Mouse (Mus musculus): ENCODE measurements around the gene Rab3gap1. TPM values are rescaled to one million over a fixed set of nuclear protein-coding genes. Genes with fewer than 3 reads are reported as not detected.

Rab3gap1 gene
- polyA plus RNA-seq, 1 experiment from 2014 or later: 15.0 TPM

DNA sequence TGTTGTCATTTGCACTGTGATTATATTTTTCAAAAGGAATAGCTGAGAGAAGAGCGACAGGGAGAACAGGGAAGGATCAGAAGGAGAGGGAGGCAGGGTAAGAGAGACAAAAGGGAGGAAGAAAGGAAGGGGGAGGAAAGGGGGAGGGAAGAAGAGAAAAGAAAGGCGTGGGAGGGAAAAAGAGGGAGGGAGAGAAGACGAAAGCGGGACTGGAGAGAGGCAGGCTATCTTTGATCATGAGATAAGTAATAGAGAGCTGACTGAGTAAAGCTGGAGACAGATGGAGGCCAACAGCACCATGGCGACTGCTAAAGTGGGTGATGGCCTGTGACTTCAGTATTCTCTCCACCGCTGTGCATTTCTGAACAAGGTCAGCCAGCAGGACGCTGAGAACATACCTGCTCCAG is 90.7 kb downstream of the Rab3gap1 start:
- Histone ChIP-seq H3K9ac (ENCODE audit: low read length) (no peak overlapping the region), H3K27me3 (ENCODE audit: control insufficient read depth, insufficient read depth, low read length) (no peaks in the 10 kb centered on the region), H3K4me3 (ENCODE audit: low read depth, low read length) (no peak overlapping the region), H3K36me3 (ENCODE audit: control insufficient read depth, insufficient read depth, low read length) (no peaks in the 10 kb centered on the region; the same call in 1 of the 2 replicates), H3K27ac (ENCODE audit: low read depth, low read length) (no peak overlapping the region), H3K4me2 (ENCODE audit: low read depth) (no peak overlapping the region), H3K9me3 (ENCODE audit: control insufficient read depth, low read length) (no peaks in the 10 kb centered on the region), H3K4me1 (ENCODE audit: control insufficient read depth, insufficient read depth, low read length) (no peaks in the 10 kb centered on the region)
- DNase-seq (ENCODE audit: low spot score) (no peak), ATAC-seq (ENCODE audit: insufficient read depth, low FRiP score, low TSS enrichment) (no peak)
- WGBS: 50% methylated on average over 7 of the region's 7 CpGs

DNA sequence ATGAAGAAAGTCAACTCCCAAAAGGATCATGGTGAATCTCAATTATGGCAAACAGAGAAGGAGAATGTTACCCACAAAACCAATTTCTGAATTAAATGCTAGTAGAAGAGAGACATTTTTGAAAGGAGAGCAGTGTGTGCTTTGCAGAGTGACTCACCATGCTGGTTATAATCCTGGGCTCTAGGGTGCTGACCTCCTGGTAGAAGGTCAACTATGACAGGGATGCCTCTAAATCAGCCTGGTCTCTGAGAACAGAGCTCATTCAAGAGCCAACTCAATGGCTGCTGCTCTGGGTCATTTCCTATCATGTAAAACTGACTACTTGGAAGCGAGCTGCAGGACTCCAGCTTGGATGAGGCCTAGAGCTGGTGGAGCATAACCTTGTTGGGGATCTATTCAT is 92.6 kb downstream of the Rab3gap1 start:
- no peaks in the 10 kb centered on the region; the same call in 1 of the 2 replicates for H3K36me3 ChIP-seq (ENCODE audit: control insufficient read depth, insufficient read depth, low read length)

DNA sequence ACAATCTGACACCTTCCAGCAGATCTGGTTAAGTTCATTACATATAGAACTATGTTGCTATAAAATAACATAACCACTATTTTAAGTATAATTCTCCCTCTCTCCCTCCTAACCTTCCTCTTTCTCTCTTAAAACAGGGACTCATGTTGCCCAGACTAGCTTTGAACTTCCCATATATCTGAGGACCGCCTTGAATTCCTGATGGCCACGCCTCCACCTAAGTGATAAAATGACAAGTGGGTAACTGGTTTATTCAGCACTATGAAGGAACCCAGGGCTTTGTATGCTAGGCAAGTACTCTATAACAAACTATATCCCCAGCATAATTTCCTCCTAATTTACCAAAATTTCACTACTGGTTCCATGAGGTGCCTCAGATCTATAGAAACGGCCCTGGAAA is 94.8 kb downstream of the Rab3gap1 start:
- no peak for DNase-seq (ENCODE audit: low spot score)
- WGBS: 93% methylated on average over 3 of the region's 3 CpGs
- H3K36me3 ChIP-seq (ENCODE audit: control insufficient read depth, insufficient read depth, low read length): no peaks in the 10 kb centered on the region; the same call in 1 of the 2 replicates
- ATAC-seq (ENCODE audit: insufficient read depth, low FRiP score, low TSS enrichment): no peak
- H3K4me2 ChIP-seq (ENCODE audit: low read depth): no peak overlapping the region
- H3K9me3 ChIP-seq (ENCODE audit: control insufficient read depth, low read length): no peaks in the 10 kb centered on the region
- no peak overlapping the region for H3K27ac ChIP-seq (ENCODE audit: low read depth, low read length)
- no peaks in the 10 kb centered on the region for H3K4me1 ChIP-seq (ENCODE audit: control insufficient read depth, insufficient read depth, low read length)
- no peaks in the 10 kb centered on the region for H3K27me3 ChIP-seq (ENCODE audit: control insufficient read depth, insufficient read depth, low read length)
- H3K9ac ChIP-seq (ENCODE audit: low read length): no peak overlapping the region
- H3K4me3 ChIP-seq (ENCODE audit: low read depth, low read length): no peak overlapping the region

More for the DNA sequence above, 92.6 kb downstream of the Rab3gap1 start:
- ATAC-seq (ENCODE audit: insufficient read depth, low FRiP score, low TSS enrichment) (no peak), DNase-seq (ENCODE audit: low spot score) (no peak)
- Histone ChIP-seq H3K9me3 (ENCODE audit: control insufficient read depth, low read length) (no peaks in the 10 kb centered on the region), H3K4me3 (ENCODE audit: low read depth, low read length) (no peak overlapping the region), H3K27ac (ENCODE audit: low read depth, low read length) (no peak overlapping the region), H3K4me2 (ENCODE audit: low read depth) (no peak overlapping the region), H3K9ac (ENCODE audit: low read length) (no peak overlapping the region), H3K27me3 (ENCODE audit: control insufficient read depth, insufficient read depth, low read length) (no peaks in the 10 kb centered on the region), H3K4me1 (ENCODE audit: control insufficient read depth, insufficient read depth, low read length) (no peaks in the 10 kb centered on the region)
- 83% methylated on average over 1 of the region's 1 CpGs for WGBS

DNA sequence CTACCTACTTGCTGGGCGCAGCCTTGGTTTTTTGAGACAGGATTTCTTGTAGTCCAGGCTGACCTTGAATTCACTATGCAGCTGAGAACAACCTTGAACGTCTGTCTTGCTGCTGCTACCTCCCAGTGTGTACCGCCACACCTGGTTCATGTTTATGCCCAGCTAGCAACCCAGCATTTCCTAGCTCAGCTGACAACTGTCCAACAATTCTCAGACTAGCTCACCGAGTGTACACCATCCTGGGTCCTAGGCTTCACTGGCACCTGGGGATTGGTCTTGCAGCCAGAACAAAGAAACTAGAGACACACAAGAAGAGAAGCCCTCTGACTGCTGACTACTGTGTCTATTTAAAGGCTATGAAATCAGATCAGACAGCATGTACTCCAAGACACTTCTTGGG is 102.3 kb downstream of the Rab3gap1 start:
- Histone ChIP-seq H3K4me3 (ENCODE audit: low read depth, low read length) (no peak overlapping the region), H3K36me3 (ENCODE audit: control insufficient read depth, insufficient read depth, low read length) (no peaks in the 10 kb centered on the region; the same call in 1 of the 2 replicates), H3K27me3 (ENCODE audit: control insufficient read depth, insufficient read depth, low read length) (no peaks in the 10 kb centered on the region), H3K9me3 (ENCODE audit: control insufficient read depth, low read length) (no peaks in the 10 kb centered on the region), H3K4me2 (ENCODE audit: low read depth) (no peak overlapping the region), H3K9ac (ENCODE audit: low read length) (no peak overlapping the region), H3K4me1 (ENCODE audit: control insufficient read depth, insufficient read depth, low read length) (no peaks in the 10 kb centered on the region), H3K27ac (ENCODE audit: low read depth, low read length) (no peak overlapping the region)
- 90% methylated on average over 4 of the region's 4 CpGs for WGBS
- no peak for ATAC-seq (ENCODE audit: insufficient read depth, low FRiP score, low TSS enrichment)
- DNase-seq (ENCODE audit: low spot score): no peak

DNA sequence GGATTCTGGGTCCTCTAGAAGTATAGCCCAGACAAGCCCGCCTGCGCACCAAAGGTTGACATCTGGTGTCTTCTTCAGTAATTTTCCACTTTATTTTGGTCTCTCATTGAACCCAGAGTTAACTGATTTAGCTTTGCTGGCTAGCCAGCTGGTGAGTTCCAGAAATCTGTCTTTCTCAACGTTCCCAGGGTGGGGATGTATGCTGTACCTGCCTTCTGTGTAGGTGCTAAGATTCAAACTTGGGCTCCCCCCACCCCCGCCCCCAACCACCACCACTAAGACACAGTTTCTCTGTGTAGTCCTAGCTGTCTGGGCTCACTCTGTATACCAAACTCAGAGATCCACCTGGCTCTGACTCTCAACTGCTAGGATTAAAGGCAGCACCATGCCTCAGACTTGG is 105.5 kb downstream of the Rab3gap1 start:
- WGBS: 95% methylated on average over 4 of the region's 4 CpGs
- DNase-seq (ENCODE audit: low spot score): no peak
- ATAC-seq (ENCODE audit: insufficient read depth, low FRiP score, low TSS enrichment): no peak

DNA sequence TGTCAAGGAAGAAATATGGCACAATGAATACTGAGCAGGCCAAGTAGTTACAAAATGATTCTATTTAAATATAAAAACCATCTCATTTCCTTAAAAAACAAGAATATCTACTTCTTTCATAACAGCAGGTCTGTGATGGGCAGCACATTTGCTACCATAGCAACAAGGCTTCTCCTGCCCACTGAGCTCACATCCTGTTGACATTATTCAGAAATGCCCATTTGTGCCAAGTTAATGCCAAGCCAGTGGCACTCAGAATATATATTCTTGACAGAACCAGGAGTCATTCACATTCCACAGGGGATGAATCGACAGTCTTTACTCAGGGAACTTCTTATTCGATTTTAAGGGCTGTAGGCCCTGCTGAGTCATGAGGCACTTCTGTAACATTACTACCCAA is 107.1 kb downstream of the Rab3gap1 start:
- ATAC-seq (ENCODE audit: insufficient read depth, low FRiP score, low TSS enrichment) (no peak), DNase-seq (ENCODE audit: low spot score) (no peak)
- Histone ChIP-seq H3K4me2 (ENCODE audit: low read depth) (no peak overlapping the region), H3K9me3 (ENCODE audit: control insufficient read depth, low read length) (no peaks in the 10 kb centered on the region), H3K36me3 (ENCODE audit: control insufficient read depth, insufficient read depth, low read length) (no peaks in the 10 kb centered on the region; the same call in 1 of the 2 replicates), H3K27me3 (ENCODE audit: control insufficient read depth, insufficient read depth, low read length) (no peaks in the 10 kb centered on the region), H3K9ac (ENCODE audit: low read length) (no peak overlapping the region), H3K4me3 (ENCODE audit: low read depth, low read length) (no peak overlapping the region), H3K4me1 (ENCODE audit: control insufficient read depth, insufficient read depth, low read length) (no peaks in the 10 kb centered on the region), H3K27ac (ENCODE audit: low read depth, low read length) (no peak overlapping the region)
- WGBS: 91% methylated on average over 2 of the region's 2 CpGs

More for the DNA sequence above, 105.5 kb downstream of the Rab3gap1 start:
- Histone ChIP-seq H3K4me3 (ENCODE audit: low read depth, low read length) (no peak overlapping the region), H3K9me3 (ENCODE audit: control insufficient read depth, low read length) (no peaks in the 10 kb centered on the region), H3K27me3 (ENCODE audit: control insufficient read depth, insufficient read depth, low read length) (no peaks in the 10 kb centered on the region), H3K27ac (ENCODE audit: low read depth, low read length) (no peak overlapping the region), H3K36me3 (ENCODE audit: control insufficient read depth, insufficient read depth, low read length) (no peaks in the 10 kb centered on the region; the same call in 1 of the 2 replicates), H3K9ac (ENCODE audit: low read length) (no peak overlapping the region), H3K4me2 (ENCODE audit: low read depth) (no peak overlapping the region), H3K4me1 (ENCODE audit: control insufficient read depth, insufficient read depth, low read length) (no peaks in the 10 kb centered on the region)

DNA sequence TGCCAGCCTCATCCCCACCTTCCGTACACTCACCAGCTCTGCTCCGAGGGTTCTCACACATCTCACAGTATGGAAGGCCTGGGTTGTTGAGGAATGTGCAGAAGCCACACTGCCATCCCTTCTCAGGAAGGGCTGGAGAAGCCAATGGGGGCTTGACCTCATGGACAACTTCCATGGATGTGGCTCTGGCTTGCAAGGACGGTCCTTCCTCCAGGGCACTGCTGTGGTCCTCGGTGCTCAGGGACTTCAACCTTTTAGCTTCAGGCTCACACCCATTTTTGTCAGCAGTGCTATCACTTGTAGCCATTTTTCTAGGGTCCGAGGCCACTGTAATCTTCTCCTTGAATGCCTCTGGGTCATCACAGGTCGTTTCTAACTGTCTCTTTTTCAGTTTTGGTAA is 107.5 kb downstream of the Rab3gap1 start:
- ATAC-seq (ENCODE audit: insufficient read depth, low FRiP score, low TSS enrichment) (no peak), DNase-seq (ENCODE audit: low spot score) (no peak)
- Histone ChIP-seq H3K4me2 (ENCODE audit: low read depth) (no peak overlapping the region), H3K9ac (ENCODE audit: low read length) (no peak overlapping the region), H3K9me3 (ENCODE audit: control insufficient read depth, low read length) (no peaks in the 10 kb centered on the region), H3K27ac (ENCODE audit: low read depth, low read length) (no peak overlapping the region), H3K4me3 (ENCODE audit: low read depth, low read length) (no peak overlapping the region), H3K36me3 (ENCODE audit: control insufficient read depth, insufficient read depth, low read length) (no peaks in the 10 kb centered on the region; the same call in 1 of the 2 replicates), H3K4me1 (ENCODE audit: control insufficient read depth, insufficient read depth, low read length) (no peaks in the 10 kb centered on the region), H3K27me3 (ENCODE audit: control insufficient read depth, insufficient read depth, low read length) (no peaks in the 10 kb centered on the region)
- 89% methylated on average over 6 of the region's 6 CpGs for WGBS

DNA sequence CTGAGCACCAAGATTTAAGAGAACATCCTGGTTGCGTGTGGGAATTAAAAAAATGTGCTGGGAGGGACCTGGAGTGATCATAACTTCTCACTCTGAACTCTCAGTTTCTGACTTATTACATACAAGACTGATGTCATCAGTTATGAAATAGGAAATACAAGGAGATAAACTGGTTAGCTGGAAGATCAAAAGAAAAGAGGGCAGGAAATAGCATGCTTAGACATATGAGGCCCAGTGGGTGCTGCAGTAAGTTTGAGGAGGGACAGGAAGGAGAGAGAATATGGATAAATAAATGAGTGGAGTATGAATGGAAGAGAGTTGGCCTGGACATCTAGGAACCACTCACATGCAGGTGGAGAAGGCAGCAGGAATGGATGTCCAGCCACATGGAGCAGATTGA is 109.6 kb downstream of the Rab3gap1 start:
- no peaks in the 10 kb centered on the region for H3K9me3 ChIP-seq (ENCODE audit: control insufficient read depth, low read length)
- no peaks in the 10 kb centered on the region for H3K27me3 ChIP-seq (ENCODE audit: control insufficient read depth, insufficient read depth, low read length)
- WGBS: 90% methylated on average over 1 of the region's 1 CpGs
- H3K27ac ChIP-seq (ENCODE audit: low read depth, low read length): no peak overlapping the region
- no peaks in the 10 kb centered on the region for H3K36me3 ChIP-seq (ENCODE audit: control insufficient read depth, insufficient read depth, low read length)
- no peak overlapping the region for H3K4me2 ChIP-seq (ENCODE audit: low read depth)
- DNase-seq (ENCODE audit: low spot score): no peak
- no peaks in the 10 kb centered on the region for H3K4me1 ChIP-seq (ENCODE audit: control insufficient read depth, insufficient read depth, low read length)
- H3K9ac ChIP-seq (ENCODE audit: low read length): no peak overlapping the region
- H3K4me3 ChIP-seq (ENCODE audit: low read depth, low read length): no peak overlapping the region
- no peak for ATAC-seq (ENCODE audit: insufficient read depth, low FRiP score, low TSS enrichment)

DNA sequence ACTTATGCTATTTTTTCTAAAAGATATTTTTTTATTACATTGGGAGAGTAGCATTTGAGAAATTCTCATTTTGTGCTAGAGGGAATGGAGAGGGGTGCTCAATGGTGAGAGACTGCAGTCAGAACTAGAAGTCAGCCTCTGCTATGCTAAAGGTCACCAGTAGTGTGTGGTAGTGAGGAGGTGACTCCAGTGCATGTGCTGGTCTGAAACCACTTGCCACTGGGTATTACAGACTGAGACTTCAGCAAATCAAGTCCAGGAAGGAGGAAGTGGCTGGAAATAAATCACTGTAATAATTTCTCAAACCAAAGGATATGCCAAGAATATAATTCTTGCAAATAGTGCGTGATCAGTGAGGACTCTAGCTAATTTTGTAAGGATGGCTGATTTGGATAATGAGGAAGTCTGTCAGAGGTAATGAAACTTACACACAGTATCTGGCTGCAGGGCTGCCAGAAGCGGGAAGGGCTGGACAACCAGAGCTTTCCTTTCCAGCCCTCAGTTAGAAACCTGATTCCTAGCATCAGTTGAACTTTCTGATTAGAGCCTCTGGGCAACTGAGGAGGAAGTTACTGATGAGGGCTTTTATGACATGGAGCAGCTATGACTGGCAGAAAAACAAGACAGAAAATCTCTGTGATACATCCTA is 112.5 kb downstream of the Rab3gap1 start:
- no peak overlapping the region for H3K4me3 ChIP-seq (ENCODE audit: low read depth, low read length)
- H3K27me3 ChIP-seq (ENCODE audit: control insufficient read depth, insufficient read depth, low read length): no peaks in the 10 kb centered on the region
- DNase-seq (ENCODE audit: low spot score) (no peak), ATAC-seq (ENCODE audit: insufficient read depth, low FRiP score, low TSS enrichment) (no peak)
- WGBS: 83% methylated on average over 2 of the region's 2 CpGs
- no peak overlapping the region for H3K9ac ChIP-seq (ENCODE audit: low read length)
- H3K27ac ChIP-seq (ENCODE audit: low read depth, low read length): no peak overlapping the region
- no peaks in the 10 kb centered on the region for H3K9me3 ChIP-seq (ENCODE audit: control insufficient read depth, low read length)
- no peaks in the 10 kb centered on the region for H3K4me1 ChIP-seq (ENCODE audit: control insufficient read depth, insufficient read depth, low read length)
- H3K36me3 ChIP-seq (ENCODE audit: control insufficient read depth, insufficient read depth, low read length): no peaks in the 10 kb centered on the region
- H3K4me2 ChIP-seq (ENCODE audit: low read depth): no peak overlapping the region

All from neural tube, embryonic 11.5 days (tissue).